Mouse (Mus musculus) forebrain, postnatal 0 days (tissue): ENCODE measurements at regions not wholly inside any gene's neighbourhood (a gene's known extent, or its start where the extent isn't known, plus 50 kb on each side); places are given as distances from the start of the nearest gene placed in this dataset.

ENCODE experiments used
- ATAC-seq: fragments of 200-750 bp; cut with Nextera tagmentation; 2 replicates; pipeline ENCODE4 v1.8.0; 2017; ENCODE audit warnings: mild to moderate bottlenecking, moderate library complexity
- DNase-seq: peaks from one replicate; pipeline ENCODE4 v3.0.0-alpha.2; 2015
- H3K27ac ChIP-seq: fragments of 300-500 bp; sonication (generic); 2 replicates; pipeline ENCODE4 v1.5.1; 2014; ENCODE audit warnings: low read depth, mild to moderate bottlenecking, antibody characterized with exemption, low read length, moderate library complexity, mixed read lengths
- H3K27me3 ChIP-seq: fragments of 300-500 bp; sonication (generic); 2 replicates; pipeline ENCODE4 v1.6.1; 2014; ENCODE audit warnings: mild to moderate bottlenecking, low read length, mixed read lengths; ENCODE audit not compliant: insufficient read depth
- H3K36me3 ChIP-seq: fragments of 300-500 bp; sonication (generic); 2 replicates; pipeline ENCODE4 v1.6.1; 2014; ENCODE audit warnings: mild to moderate bottlenecking, moderate library complexity; ENCODE audit not compliant: insufficient read depth
- H3K4me1 ChIP-seq: fragments of 300-500 bp; sonication (generic); 2 replicates; pipeline ENCODE4 v1.6.1; 2014; ENCODE audit warnings: antibody characterized with exemption; ENCODE audit not compliant: insufficient read depth
- H3K4me2 ChIP-seq: fragments of 300-500 bp; sonication (generic); 2 replicates; pipeline ENCODE4 v1.6.1; 2014; ENCODE audit warnings: low read depth, mild to moderate bottlenecking, moderate library complexity
- H3K4me3 ChIP-seq: fragments of 300-500 bp; sonication (generic); 2 replicates; pipeline ENCODE4 v1.5.1; 2014; ENCODE audit warnings: low read depth, low read length, mixed read lengths
- H3K9ac ChIP-seq: fragments of 300-500 bp; sonication (generic); 2 replicates; pipeline ENCODE4 v1.6.1; 2014; ENCODE audit warnings: mild to moderate bottlenecking
- H3K9me3 ChIP-seq: fragments of 300-500 bp; sonication (generic); 2 replicates; pipeline ENCODE4 v1.6.1; 2016; ENCODE audit warnings: low read length
- CTCF ChIP-seq: sonication (generic); IDR thresholded peaks from 2 replicates; pipeline ENCODE4 v1.5.1; 2016; ENCODE audit warnings: antibody characterized with exemption, control low read depth, low read depth
- WGBS: fragments of 180-500 bp; shearing (Covaris S2); extraction: QIAGEN DNeasy Blood & Tissue Kit; methylation state at CpG from one replicate; pipeline ENCODE4 v1.1.7; 2014; 5-methylcytosine and 5-hydroxymethylcytosine counted together

GRCm38 (mm10) chr9:101807249-101807648 lies 54.4 kb upstream of the 9630041A04Rik start:
- no peaks in the 10 kb centered on the region for H3K9me3 ChIP-seq
- H3K4me2 ChIP-seq = no peak overlapping the region
- no peak overlapping the region for H3K9ac ChIP-seq
- ATAC-seq = peak; percentile 96
- DNase-seq = peak; percentile 65
- no peak overlapping the region for H3K4me3 ChIP-seq
- no peaks in the 10 kb centered on the region for H3K36me3 ChIP-seq
- 0 out of 2 replicates have a peak overlapping the region, but pooled peaks have one; percentile 54 for H3K27ac ChIP-seq
- TF ChIP-seq CTCF = no peak
- no peaks in the 10 kb centered on the region for H3K27me3 ChIP-seq
- H3K4me1 ChIP-seq = peaks cover 9% of the 10 kb centered on the region
- WGBS = 16% methylated on average over 4 of the region's 4 CpGs

GRCm38 (mm10) chr9:101796718-101797117 lies 64.9 kb upstream of the 9630041A04Rik start:
- Histone ChIP-seq H3K27ac (no peak overlapping the region), H3K4me2 (no peak overlapping the region), H3K27me3 (no peaks in the 10 kb centered on the region), H3K9ac (no peak overlapping the region), H3K36me3 (no peaks in the 10 kb centered on the region), H3K4me1 (no peaks in the 10 kb centered on the region), H3K9me3 (no peaks in the 10 kb centered on the region), H3K4me3 (no peak overlapping the region)
- WGBS = 87% methylated on average over 1 of the region's 1 CpGs
- DNase-seq (no peak), ATAC-seq (no peak)
- no peak for TF ChIP-seq CTCF

- WGBS = 55% methylated on average over 4 of the region's 4 CpGs
- no peaks in the 10 kb centered on the region for H3K27me3 ChIP-seq
- TF ChIP-seq CTCF = no peak
Observed at GRCm38 (mm10) chr9:101796063-101796462, 65.6 kb upstream of the 9630041A04Rik start.

GRCm38 (mm10) chr9:101795436-101795835 lies 66.2 kb upstream of the 9630041A04Rik start:
- no peak overlapping the region for H3K4me3 ChIP-seq
- H3K4me2 ChIP-seq = no peak overlapping the region
- no peak for TF ChIP-seq CTCF
- H3K27me3 ChIP-seq = no peaks in the 10 kb centered on the region
- no peaks in the 10 kb centered on the region for H3K4me1 ChIP-seq
- no peaks in the 10 kb centered on the region for H3K9me3 ChIP-seq
- no peak for DNase-seq
- WGBS = 64% methylated on average over 2 of the region's 2 CpGs
- H3K9ac ChIP-seq = no peak overlapping the region
- H3K27ac ChIP-seq = no peak overlapping the region
- no peaks in the 10 kb centered on the region for H3K36me3 ChIP-seq
- no peak for ATAC-seq

More at GRCm38 (mm10) chr9:101796063-101796462, 65.6 kb upstream of the 9630041A04Rik start:
- no peaks in the 10 kb centered on the region for H3K9me3 ChIP-seq
- H3K9ac ChIP-seq = no peak overlapping the region
- no peaks in the 10 kb centered on the region for H3K36me3 ChIP-seq
- ATAC-seq (no peak), DNase-seq (no peak)
- H3K4me3 ChIP-seq = no peak overlapping the region
- no peaks in the 10 kb centered on the region for H3K4me1 ChIP-seq
- H3K4me2 ChIP-seq = no peak overlapping the region
- H3K27ac ChIP-seq = no peak overlapping the region

- Histone ChIP-seq H3K4me3 (no peak overlapping the region), H3K27me3 (no peaks in the 10 kb centered on the region), H3K27ac (no peak overlapping the region), H3K9ac (no peak overlapping the region), H3K9me3 (no peaks in the 10 kb centered on the region), H3K4me2 (no peak overlapping the region), H3K4me1 (no peaks in the 10 kb centered on the region), H3K36me3 (no peaks in the 10 kb centered on the region)
- no peak for DNase-seq
- no peak for ATAC-seq
- WGBS = 71% methylated on average over 1 of the region's 1 CpGs
- TF ChIP-seq CTCF = no peak
Observed at GRCm38 (mm10) chr9:101790936-101791335, 70.7 kb upstream of the 9630041A04Rik start.

GRCm38 (mm10) chr9:101740949-101741605 lies 120.6 kb upstream of the 9630041A04Rik start:
- no peak for DNase-seq
- WGBS = 61% methylated on average over 10 of the region's 10 CpGs
- Histone ChIP-seq H3K27ac (no peak overlapping the region), H3K9me3 (no peaks in the 10 kb centered on the region), H3K36me3 (no peaks in the 10 kb centered on the region), H3K4me1 (no peaks in the 10 kb centered on the region), H3K9ac (no peak overlapping the region), H3K4me3 (no peak overlapping the region), H3K27me3 (no peaks in the 10 kb centered on the region), H3K4me2 (no peak overlapping the region)
- TF ChIP-seq CTCF = no peak
- no peak for ATAC-seq

- 74% methylated on average over 10 of the region's 10 CpGs for WGBS
- DNase-seq (no peak), ATAC-seq (no peak)
- no peaks in the 10 kb centered on the region for H3K36me3 ChIP-seq
- H3K9ac ChIP-seq = no peak overlapping the region
- H3K4me2 ChIP-seq = no peak overlapping the region
- no peaks in the 10 kb centered on the region for H3K9me3 ChIP-seq
- no peak overlapping the region for H3K27ac ChIP-seq
- H3K27me3 ChIP-seq = no peaks in the 10 kb centered on the region
- no peaks in the 10 kb centered on the region for H3K4me1 ChIP-seq
- no peak for TF ChIP-seq CTCF
- H3K4me3 ChIP-seq = no peak overlapping the region
Observed at GRCm38 (mm10) chr9:101739322-101739721, 122.3 kb upstream of the 9630041A04Rik start.
